Mouse (Mus musculus) forebrain, embryonic 12.5 days (tissue): ENCODE data around the gene Ugt1a6a. TPM values are rescaled to one million over a fixed set of nuclear protein-coding genes. Genes with fewer than 3 reads are reported as not detected.
"Not testable (repeated sequence)": the region's sequence is repeated elsewhere in the genome, so short reads cannot be mapped to it uniquely, and the experiment has no call there.

ENCODE experiments used
- ATAC-seq: fragments of 200-750 bp; cut with Nextera tagmentation; 2 replicates; pipeline ENCODE4 v1.8.0; 2017; ENCODE audit warnings: moderate TSS enrichment; ENCODE audit not compliant: low FRiP score
- H3K27ac ChIP-seq: fragments of 300-500 bp; sonication (generic); 2 replicates; pipeline ENCODE4 v1.5.1; 2016; ENCODE audit warnings: mild to moderate bottlenecking
- H3K27me3 ChIP-seq: fragments of 300-500 bp; sonication (generic); 2 replicates; pipeline ENCODE4 v1.6.1; 2016; ENCODE audit warnings: mild to moderate bottlenecking
- H3K36me3 ChIP-seq: fragments of 300-500 bp; sonication (generic); replicated peaks from 2 replicates; pipeline ENCODE4 v1.6.1; 2016; ENCODE audit warnings: mild to moderate bottlenecking
- H3K4me1 ChIP-seq: fragments of 300-500 bp; sonication (generic); 2 replicates; pipeline ENCODE4 v1.6.1; 2016
- H3K4me2 ChIP-seq: fragments of 300-500 bp; sonication (generic); 2 replicates; pipeline ENCODE4 v1.6.1; 2016; ENCODE audit warnings: mild to moderate bottlenecking, moderate library complexity
- H3K4me3 ChIP-seq: fragments of 300-500 bp; sonication (generic); replicated peaks from 2 replicates; pipeline ENCODE4 v1.5.1; 2016; ENCODE audit warnings: mild to moderate bottlenecking
- H3K9ac ChIP-seq: fragments of 300-500 bp; sonication (generic); 2 replicates; pipeline ENCODE4 v1.6.1; 2016; ENCODE audit warnings: mild to moderate bottlenecking
- H3K9me3 ChIP-seq: fragments of 300-500 bp; sonication (generic); 2 replicates; pipeline ENCODE4 v1.6.1; 2016
- WGBS: fragments of 180-500 bp; shearing (Covaris S2); methylation state at CpG from one replicate; pipeline ENCODE4 v1.1.7; 2016; 5-methylcytosine and 5-hydroxymethylcytosine counted together
- polyA plus RNA-seq: library from polyadenylated mRNA; unstranded; fragments of >200 nt; fragmentation: Nextera tagmentation; extraction: Ambion mirVana; gene quantifications from 2 replicates; pipeline ENCODE4 v1.2.1, GENCODE M21; 2016

Gene Ugt1a6a
- polyA plus RNA-seq, 1 experiment from 2014 or later, result 0.93 TPM

DNA sequence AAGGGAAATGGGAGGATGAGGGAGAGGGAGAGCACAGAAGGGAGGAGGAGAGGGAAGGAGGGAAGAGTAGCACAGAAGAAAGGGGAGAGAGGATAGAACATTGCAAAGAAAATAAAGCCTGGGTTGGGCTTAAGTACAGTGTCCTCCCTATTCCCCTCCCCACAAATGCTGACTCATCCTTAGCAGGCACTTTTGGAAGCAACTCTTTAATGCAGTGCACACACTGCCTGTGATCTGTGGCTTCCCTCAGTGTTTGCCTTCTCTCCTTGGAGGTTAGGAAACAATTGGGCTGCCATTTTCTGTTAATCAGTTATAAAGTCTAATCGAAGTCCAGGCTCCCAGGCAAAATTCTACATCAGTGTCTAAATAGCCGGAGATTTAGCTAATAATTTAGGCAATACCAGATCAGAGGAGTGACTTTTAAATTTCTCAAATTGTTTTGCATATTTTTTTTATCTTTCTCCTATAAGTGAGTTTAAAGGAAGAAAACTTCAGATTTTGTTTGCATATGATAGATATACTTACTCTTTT is 25.5 kb upstream of the Ugt1a6a start:
- not testable (repeated sequence) for H3K9me3 ChIP-seq, ATAC-seq, H3K4me2 ChIP-seq, H3K27ac ChIP-seq, H3K4me1 ChIP-seq, H3K4me3 ChIP-seq, H3K27me3 ChIP-seq, H3K36me3 ChIP-seq, H3K9ac ChIP-seq
- WGBS, result 85% methylated on average over 2 of the region's 2 CpGs

- not testable (repeated sequence) for ATAC-seq, H3K9me3 ChIP-seq, H3K4me3 ChIP-seq, H3K27me3 ChIP-seq, H3K4me2 ChIP-seq, H3K4me1 ChIP-seq, H3K27ac ChIP-seq, H3K9ac ChIP-seq, H3K36me3 ChIP-seq
- WGBS, result 82% methylated on average over 2 of the region's 2 CpGs
These were observed 25.0 kb upstream of the Ugt1a6a start for GRCm38 (mm10) chr1:88109604-88110003.

- H3K4me3 ChIP-seq, H3K36me3 ChIP-seq, H3K9me3 ChIP-seq, H3K9ac ChIP-seq, H3K4me1 ChIP-seq, H3K27me3 ChIP-seq, ATAC-seq, H3K27ac ChIP-seq, H3K4me2 ChIP-seq: not testable (repeated sequence)
- WGBS, result 91% methylated on average over 6 of the region's 6 CpGs
These were observed 21.8 kb upstream of the Ugt1a6a start for GRCm38 (mm10) chr1:88112769-88113168.

- not testable (repeated sequence) for H3K4me1 ChIP-seq, H3K4me3 ChIP-seq, H3K27me3 ChIP-seq, H3K27ac ChIP-seq, ATAC-seq, H3K36me3 ChIP-seq, H3K4me2 ChIP-seq, H3K9me3 ChIP-seq, H3K9ac ChIP-seq
- 12% methylated on average over 4 of the region's 4 CpGs for WGBS
These were observed 14.1 kb upstream of the Ugt1a6a start for GRCm38 (mm10) chr1:88120550-88120949.

DNA sequence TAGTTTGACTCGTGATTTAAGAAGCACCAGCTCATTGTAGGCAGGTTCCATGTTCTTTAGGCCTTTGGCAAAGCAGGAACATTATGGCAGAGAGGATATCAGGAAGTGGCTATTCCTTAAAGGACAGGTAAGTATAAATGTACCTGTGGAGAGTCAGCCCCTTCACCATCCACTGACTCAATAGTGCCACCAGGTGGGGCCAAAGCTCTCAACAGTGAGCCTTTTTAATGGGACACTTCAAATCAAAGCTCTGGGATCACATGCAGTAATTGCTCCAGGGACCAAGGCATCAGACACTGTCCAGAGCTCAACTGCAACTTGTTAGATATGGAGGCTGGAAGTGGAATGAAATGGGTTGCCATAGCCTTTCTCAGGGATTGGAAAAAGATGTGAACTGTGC is 13.1 kb upstream of the Ugt1a6a start:
- H3K4me2 ChIP-seq, ATAC-seq: not testable (repeated sequence)
- no CpG with 5 or more reads among the region's 1 CpGs for WGBS

GRCm38 (mm10) chr1:88125827-88126360 is 8.7 kb upstream of the Ugt1a6a start:
- not testable (repeated sequence) for ATAC-seq, H3K9me3 ChIP-seq, H3K4me3 ChIP-seq, H3K27ac ChIP-seq, H3K27me3 ChIP-seq, H3K36me3 ChIP-seq, H3K4me1 ChIP-seq, H3K4me2 ChIP-seq, H3K9ac ChIP-seq
- 70% methylated on average over 4 of the region's 4 CpGs for WGBS

More for the DNA sequence above, 13.1 kb upstream of the Ugt1a6a start:
- H3K36me3 ChIP-seq, H3K4me1 ChIP-seq, H3K9me3 ChIP-seq, H3K27ac ChIP-seq, H3K27me3 ChIP-seq, H3K4me3 ChIP-seq, H3K9ac ChIP-seq: not testable (repeated sequence)

GRCm38 (mm10) chr1:88129091-88129490 is 5.5 kb upstream of the Ugt1a6a start:
- WGBS, result 92% methylated on average over 2 of the region's 2 CpGs
- H3K4me2 ChIP-seq, H3K4me3 ChIP-seq: not testable (repeated sequence)

GRCm38 (mm10) chr1:88130223-88130622 is 4.4 kb upstream of the Ugt1a6a start:
- H3K27ac ChIP-seq, H3K4me1 ChIP-seq: not testable (repeated sequence)
- 97% methylated on average over 1 of the region's 1 CpGs for WGBS

More at GRCm38 (mm10) chr1:88129091-88129490, 5.5 kb upstream of the Ugt1a6a start:
- H3K27me3 ChIP-seq, H3K27ac ChIP-seq, H3K9me3 ChIP-seq, H3K36me3 ChIP-seq, H3K9ac ChIP-seq, H3K4me1 ChIP-seq, ATAC-seq: not testable (repeated sequence)

GRCm38 (mm10) chr1:88133908-88134456 is 627 bp upstream of the Ugt1a6a start:
- Histone ChIP-seq H3K4me3 (no peak overlapping the region), H3K4me2 (no peak overlapping the region), H3K9me3 (no peaks in the 10 kb centered on the region), H3K4me1 (peaks cover 10% of the 10 kb centered on the region), H3K9ac (no peak overlapping the region), H3K36me3 (no peaks in the 10 kb centered on the region), H3K27ac (0 out of 2 replicates have a peak overlapping the region, but pooled peaks have one; percentile 37), H3K27me3 (no peaks in the 10 kb centered on the region)
- 54% methylated on average over 3 of the region's 3 CpGs for WGBS
- ATAC-seq, result no peak

More at GRCm38 (mm10) chr1:88130223-88130622, 4.4 kb upstream of the Ugt1a6a start:
- H3K4me3 ChIP-seq, H3K9me3 ChIP-seq, H3K27me3 ChIP-seq, H3K4me2 ChIP-seq, H3K9ac ChIP-seq, ATAC-seq, H3K36me3 ChIP-seq: not testable (repeated sequence)

GRCm38 (mm10) chr1:88135229-88135904 is 758 bp downstream of the Ugt1a6a start:
- H3K36me3 ChIP-seq, H3K4me1 ChIP-seq, H3K9me3 ChIP-seq, H3K9ac ChIP-seq, H3K4me2 ChIP-seq, ATAC-seq, H3K27ac ChIP-seq, H3K4me3 ChIP-seq, H3K27me3 ChIP-seq: not testable (repeated sequence)
- 87% methylated on average over 6 of the region's 6 CpGs for WGBS

DNA sequence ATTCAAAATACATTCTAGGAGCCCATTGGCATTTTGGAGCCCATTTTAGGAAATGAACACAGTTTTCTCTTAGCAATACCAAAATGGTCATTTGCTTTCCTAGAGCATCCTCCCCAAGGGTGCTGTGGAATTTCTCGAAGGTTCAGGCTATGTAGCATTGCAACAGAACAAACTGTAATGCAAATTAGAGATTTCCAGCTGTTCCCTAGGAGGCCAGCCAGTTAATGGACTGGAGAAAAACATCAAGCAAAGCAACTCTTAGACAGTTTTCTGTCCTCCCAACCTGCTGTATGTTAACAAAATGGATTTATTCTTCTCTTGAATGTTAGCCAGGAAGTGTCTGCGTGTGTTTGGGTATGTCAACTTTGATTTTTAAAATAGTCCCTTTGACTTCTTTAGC is 2.0 kb downstream of the Ugt1a6a start:
- Histone ChIP-seq H3K4me2 (no peak overlapping the region), H3K4me3 (no peak overlapping the region), H3K9me3 (no peaks in the 10 kb centered on the region), H3K36me3 (no peaks in the 10 kb centered on the region), H3K27me3 (no peaks in the 10 kb centered on the region), H3K4me1 (peaks cover 10% of the 10 kb centered on the region), H3K9ac (no peak overlapping the region), H3K27ac (no peak overlapping the region)
- no peak for ATAC-seq
- 81% methylated on average over 2 of the region's 2 CpGs for whole genome bisulfite sequencing

DNA sequence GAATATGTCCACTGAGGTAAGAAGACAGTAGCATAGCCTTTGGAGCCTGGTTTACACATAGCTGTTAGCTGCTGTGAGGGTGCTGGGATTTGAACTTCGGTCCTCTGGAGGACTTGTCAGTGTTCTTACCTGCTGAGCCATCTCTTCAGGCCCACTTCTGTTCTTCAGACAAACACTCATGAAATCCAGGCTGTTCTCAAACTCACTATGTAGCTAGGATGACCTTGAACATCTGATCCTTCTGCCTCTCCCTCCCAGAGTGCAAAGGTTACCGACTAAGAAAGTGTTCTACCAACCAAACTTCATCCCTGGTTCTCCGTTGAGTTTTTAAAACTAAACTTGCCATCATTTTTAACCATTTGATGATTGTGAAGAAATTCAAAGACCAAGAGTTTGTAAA is 2.7 kb downstream of the Ugt1a6a start:
- H3K9ac ChIP-seq, result no peak overlapping the region
- no peak for ATAC-seq
- H3K4me2 ChIP-seq, result no peak overlapping the region
- no peaks in the 10 kb centered on the region for H3K9me3 ChIP-seq
- no peaks in the 10 kb centered on the region for H3K27me3 ChIP-seq
- no peaks in the 10 kb centered on the region for H3K36me3 ChIP-seq
- H3K4me3 ChIP-seq, result no peak overlapping the region
- 92% methylated on average over 3 of the region's 3 CpGs for WGBS
- peaks cover 10% of the 10 kb centered on the region for H3K4me1 ChIP-seq
- H3K27ac ChIP-seq, result no peak overlapping the region

DNA sequence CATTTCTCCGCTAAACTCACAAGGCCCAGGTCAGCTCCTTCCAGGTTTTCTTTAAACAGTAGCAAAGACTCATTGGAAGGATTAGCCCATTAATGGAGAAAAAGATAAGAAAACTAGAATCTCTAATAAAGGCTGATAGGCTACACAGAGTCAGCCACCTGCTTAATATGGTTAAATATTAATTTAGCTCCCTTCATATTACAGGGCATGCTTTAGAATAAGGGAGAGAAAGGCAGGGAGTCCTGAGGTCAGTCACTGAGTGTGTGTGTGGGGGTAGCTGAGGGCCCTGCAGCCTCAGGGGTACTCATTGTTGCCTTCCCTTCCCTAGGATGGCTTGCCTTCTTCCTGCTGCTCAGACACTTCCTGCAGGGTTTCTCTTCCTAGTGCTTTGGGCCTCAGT is 3.5 kb downstream of the Ugt1a6a start:
- Histone ChIP-seq H3K4me1 (peaks cover 10% of the 10 kb centered on the region), H3K27me3 (no peaks in the 10 kb centered on the region), H3K4me2 (no peak overlapping the region), H3K4me3 (no peak overlapping the region), H3K9ac (no peak overlapping the region), H3K9me3 (no peaks in the 10 kb centered on the region), H3K36me3 (no peaks in the 10 kb centered on the region), H3K27ac (no peak overlapping the region)
- no peak for ATAC-seq
- 100% methylated on average over 1 of the region's 1 CpGs for WGBS
